Mouse (Mus musculus) cortical plate, adult 2 months (tissue): ENCODE measurements around the gene Myo1g. TPM values are rescaled to one million over a fixed set of nuclear protein-coding genes. Genes with fewer than 3 reads are reported as not detected.

Experiments
- H3K27ac ChIP-seq: fragments of 200-500 bp; 2 replicates; pipeline ENCODE4 v1.5.1; 2012; ENCODE audit warnings: low read length, control low read depth, inconsistent platforms; ENCODE audit not compliant: insufficient read depth
- H3K4me1 ChIP-seq: fragments of 200-500 bp; 2 replicates; pipeline ENCODE4 v1.6.1; 2011; ENCODE audit warnings: low read length; ENCODE audit not compliant: control insufficient read depth, insufficient read depth
- H3K4me3 ChIP-seq: fragments of 200-500 bp; 2 replicates; pipeline ENCODE4 v1.5.1; 2011; ENCODE audit warnings: mild to moderate bottlenecking, low read length, control low read depth; ENCODE audit not compliant: insufficient read depth
- CTCF ChIP-seq: fragments of 200-500 bp; IDR thresholded peaks from 2 replicates; pipeline ENCODE4 v1.5.1; 2011; ENCODE audit warnings: mild to moderate bottlenecking, control low read depth, low read length; ENCODE audit not compliant: insufficient read depth; ENCODE audit errors: extremely low read depth
- POLR2A ChIP-seq: fragments of 200-500 bp; IDR thresholded peaks from 2 replicates; pipeline ENCODE4 v1.6.1; 2011; ENCODE audit warnings: mild to moderate bottlenecking, low read length, control low read depth; ENCODE audit not compliant: insufficient read depth; ENCODE audit errors: extremely low read depth
- polyA plus RNA-seq: library from polyadenylated mRNA; depleted of rRNA; stranded (reverse); fragments of >200 nt; gene quantifications from 2 replicates; pipeline ENCODE4 v1.2.3, GENCODE M21; 2012

Myo1g gene
- polyA plus RNA-seq, 1 experiment, result 0.75 TPM

DNA sequence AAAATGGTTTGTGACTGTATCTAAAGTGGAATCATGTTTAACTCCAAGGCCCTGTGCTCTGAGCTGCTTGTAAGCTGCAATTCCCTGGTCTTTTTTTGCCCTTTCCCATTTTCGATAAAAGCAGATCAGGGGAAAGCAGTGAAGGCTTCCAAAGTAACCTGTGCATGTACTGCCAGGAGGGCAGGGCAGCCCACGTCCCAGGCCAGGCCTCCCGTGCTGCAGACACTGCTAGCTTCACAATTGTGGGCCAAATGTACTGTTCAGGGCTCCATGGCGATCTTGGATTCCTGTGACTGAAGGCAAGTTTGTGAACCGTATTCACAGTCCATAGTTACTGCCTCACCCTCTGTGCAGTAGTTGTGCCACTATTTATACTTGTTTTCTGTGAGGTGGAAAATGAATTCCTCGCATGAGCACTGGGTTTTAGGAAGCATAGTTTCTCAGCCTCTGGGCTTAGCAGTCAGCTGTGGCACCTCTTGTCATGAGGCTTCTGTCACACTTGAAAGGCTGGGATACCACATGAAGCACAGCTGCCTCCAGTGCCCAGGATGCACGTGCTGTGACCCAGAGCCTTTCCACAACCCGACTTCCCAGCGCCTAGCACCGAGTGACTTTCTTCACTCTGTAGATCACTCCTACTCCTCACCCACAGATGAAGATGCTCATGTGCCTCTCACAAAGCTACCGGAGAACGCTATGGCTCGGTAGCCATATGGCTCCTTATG lies 39.9 kb downstream of the Myo1g start:
- H3K27ac ChIP-seq, result no peak overlapping the region
- H3K4me1 ChIP-seq, result peaks cover 2% of the 10 kb centered on the region; the same call in 1 of the 2 replicates

DNA sequence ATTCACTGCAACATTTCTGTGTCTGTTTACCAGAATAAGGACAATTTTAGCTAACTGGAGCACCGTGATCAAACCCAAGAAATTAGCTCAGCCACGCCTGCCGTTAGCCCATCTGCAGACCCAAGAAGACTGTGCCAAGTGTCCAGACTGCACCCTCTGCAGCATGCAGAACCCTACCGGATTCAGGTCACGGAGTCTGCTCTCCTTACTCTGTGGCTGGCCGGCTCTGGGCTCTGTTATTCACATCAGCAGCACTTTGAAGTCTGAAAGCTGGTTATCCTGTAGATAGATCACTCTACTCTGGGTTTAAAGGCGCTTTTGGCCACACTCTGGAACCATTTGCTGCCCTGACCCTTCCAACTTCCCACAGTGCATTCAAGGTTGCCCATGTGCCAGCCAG lies 40.6 kb downstream of the Myo1g start:
- Histone ChIP-seq H3K4me3 (no peak overlapping the region), H3K4me1 (peaks cover 2% of the 10 kb centered on the region; the same call in 1 of the 2 replicates), H3K27ac (no peak overlapping the region)
- TF ChIP-seq CTCF, result no peak
- TF ChIP-seq POLR2A, result no peak

More for the DNA sequence above, 39.9 kb downstream of the Myo1g start:
- TF ChIP-seq CTCF, result no peak
- TF ChIP-seq POLR2A, result no peak
- H3K4me3 ChIP-seq, result no peak overlapping the region

DNA sequence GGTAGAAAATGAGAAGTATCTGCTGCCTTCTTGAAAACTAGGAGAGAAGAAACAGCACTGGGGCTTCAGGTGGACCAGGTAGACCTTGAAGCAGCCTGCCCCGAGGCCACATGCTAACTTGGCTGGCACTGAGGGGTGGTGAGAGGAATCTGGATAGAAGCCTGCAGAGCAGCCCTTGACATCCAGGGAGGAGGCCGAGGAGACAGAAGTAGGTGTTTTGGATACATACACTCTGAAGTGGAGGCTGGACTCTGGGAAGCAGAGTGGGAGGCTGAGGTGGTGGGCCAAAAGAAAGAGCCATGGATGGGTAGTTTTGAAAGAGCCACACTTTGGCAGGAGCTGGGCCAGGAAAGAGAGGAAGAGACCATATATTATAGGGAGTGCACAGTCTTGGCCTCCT lies 41.5 kb downstream of the Myo1g start:
- no peak overlapping the region for H3K4me3 ChIP-seq
- H3K27ac ChIP-seq, result no peak overlapping the region
- no peak for TF ChIP-seq POLR2A
- no peak for TF ChIP-seq CTCF
- H3K4me1 ChIP-seq, result peaks cover 2% of the 10 kb centered on the region; the same call in 1 of the 2 replicates

DNA sequence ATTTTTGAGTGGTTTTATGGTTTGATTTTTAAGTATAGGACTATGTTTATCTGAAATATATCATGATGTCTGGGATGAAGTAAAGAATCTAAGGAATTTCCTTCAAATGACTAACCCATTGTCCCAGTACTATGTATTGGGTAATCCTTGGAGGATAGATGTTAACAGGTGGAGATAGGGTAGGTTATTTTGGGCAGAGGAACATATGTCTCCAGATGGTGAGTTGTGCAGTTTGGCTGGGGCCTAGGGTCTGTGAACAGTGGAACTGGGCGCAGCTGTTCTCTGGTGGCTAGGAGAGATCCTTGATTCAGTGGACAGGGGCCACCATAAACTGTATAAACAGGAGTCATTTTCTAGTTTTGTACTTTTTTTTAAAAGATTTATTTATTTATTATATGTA lies 43.4 kb downstream of the Myo1g start:
- peaks cover 3% of the 10 kb centered on the region for H3K4me1 ChIP-seq
- no peak for TF ChIP-seq CTCF
- TF ChIP-seq POLR2A, result no peak
- H3K27ac ChIP-seq, result no peak overlapping the region
- no peak overlapping the region for H3K4me3 ChIP-seq

DNA sequence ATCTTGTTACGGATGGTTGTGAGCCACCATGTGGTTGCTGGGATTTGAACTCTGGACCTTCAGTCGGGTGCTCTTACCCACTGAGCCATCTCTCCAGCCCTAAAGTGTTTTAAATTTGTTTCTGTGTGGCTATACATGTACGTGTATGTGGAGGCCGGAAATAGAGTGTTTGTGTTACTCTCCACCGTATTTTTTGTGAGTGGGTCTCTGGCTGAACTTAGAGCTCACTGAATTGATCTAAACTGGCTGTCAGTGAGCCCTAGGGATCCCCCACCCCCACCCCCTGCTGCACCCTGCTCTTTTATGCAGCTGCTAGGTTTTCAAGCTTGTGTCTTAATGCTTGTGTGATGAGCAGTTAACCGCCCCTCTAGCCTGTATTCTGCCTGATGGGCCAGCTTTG lies 43.9 kb downstream of the Myo1g start:
- Histone ChIP-seq H3K4me3 (no peak overlapping the region), H3K4me1 (peaks cover 3% of the 10 kb centered on the region), H3K27ac (no peak overlapping the region)
- no peak for TF ChIP-seq POLR2A
- TF ChIP-seq CTCF, result no peak

DNA sequence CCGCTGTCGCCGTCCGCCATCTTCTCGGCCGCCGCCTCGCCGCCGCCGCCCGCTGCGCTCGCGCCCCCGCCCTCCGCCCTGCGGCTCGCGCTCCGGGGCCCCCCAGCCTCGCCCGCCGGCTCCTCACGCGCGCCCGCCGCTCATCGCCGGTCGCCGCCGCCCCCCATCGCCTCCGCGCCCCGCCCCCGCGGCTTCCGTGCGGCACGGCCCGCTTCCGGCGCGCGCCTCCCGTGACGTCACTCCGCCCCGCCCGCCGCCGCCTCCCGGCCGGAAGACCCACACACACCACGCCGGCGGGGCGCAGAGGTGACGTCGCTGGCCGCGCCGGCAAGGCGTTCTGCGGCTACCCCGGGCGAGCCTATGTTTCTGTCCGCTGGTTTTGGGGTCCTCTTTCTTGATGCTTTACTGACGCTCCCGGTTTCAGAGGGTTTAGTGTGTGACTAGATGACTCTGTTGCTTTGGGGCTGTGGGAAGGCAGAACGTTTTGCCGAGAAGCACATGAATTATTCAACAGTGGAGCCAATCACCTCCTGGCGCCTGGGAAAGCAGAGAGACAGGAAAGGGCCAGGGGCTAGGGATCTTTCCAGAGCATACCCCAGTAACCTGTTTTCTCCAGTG lies 44.8 kb downstream of the Myo1g start, which contains the start of gene Purb:
Purb (minus strand) TSS at position 51 of the 618 bp plus-strand sequence.
- peaks cover 2% of the 10 kb centered on the region for H3K4me1 ChIP-seq
- TF ChIP-seq CTCF (no peak), POLR2A (peak; percentile 92)
- peak within 1 kb of the TSS; percentile 54 for H3K4me3 ChIP-seq
- H3K27ac ChIP-seq, result peak within 1 kb of the TSS; percentile 86

- Histone ChIP-seq H3K4me1 (peaks cover 4% of the 10 kb centered on the region; the same call in 1 of the 2 replicates), H3K4me3 (peak overlapping the region; percentile 54), H3K27ac (peak overlapping the region; percentile 86)
- TF ChIP-seq CTCF, result no peak
- TF ChIP-seq POLR2A, result no peak
These were observed 45.7 kb downstream of the Myo1g start for GRCm38 (mm10) chr11:6474874-6475731.

DNA sequence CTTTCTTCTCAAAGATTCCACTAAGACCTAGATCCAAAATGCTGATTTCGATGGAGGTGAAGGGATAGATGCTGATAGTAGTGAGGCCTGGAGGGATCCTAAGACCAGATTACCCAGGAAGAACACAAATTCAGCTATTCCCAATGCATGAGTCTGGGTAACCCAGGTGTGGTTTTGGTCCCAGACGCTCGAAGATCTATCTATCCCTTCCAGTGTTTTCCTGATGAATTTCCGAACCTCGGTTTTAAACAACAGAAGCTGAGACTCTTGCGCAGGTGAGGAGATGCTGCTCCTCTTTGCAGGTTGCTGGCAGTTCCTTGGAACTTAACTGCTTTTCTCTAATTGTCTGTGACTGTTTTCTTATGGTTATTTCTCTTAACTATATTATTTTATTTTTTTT lies 46.4 kb downstream of the Myo1g start:
- H3K27ac ChIP-seq, result no peak overlapping the region
- H3K4me3 ChIP-seq, result peak overlapping the region; percentile 54
- TF ChIP-seq POLR2A (no peak), CTCF (no peak)

GRCm38 (mm10) chr11:6472076-6472475 lies 48.7 kb downstream of the Myo1g start:
- peak overlapping the region; percentile 54; the same call in 1 of the 2 replicates for H3K4me3 ChIP-seq
- peaks cover 9% of the 10 kb centered on the region; the same call in 1 of the 2 replicates for H3K4me1 ChIP-seq
- H3K27ac ChIP-seq, result no peak overlapping the region
- TF ChIP-seq POLR2A (no peak), CTCF (no peak)

More for the DNA sequence above, 46.4 kb downstream of the Myo1g start:
- peaks cover 4% of the 10 kb centered on the region; the same call in 1 of the 2 replicates for H3K4me1 ChIP-seq

GRCm38 (mm10) chr11:6471493-6471892 lies 49.3 kb downstream of the Myo1g start:
- TF ChIP-seq CTCF (no peak), POLR2A (no peak)
- H3K27ac ChIP-seq, result no peak overlapping the region
- H3K4me1 ChIP-seq, result peaks cover 9% of the 10 kb centered on the region; the same call in 1 of the 2 replicates
- H3K4me3 ChIP-seq, result 0 out of 2 replicates have a peak overlapping the region, but pooled peaks have one; percentile 54
